Mouse (Mus musculus) lung, postnatal 0 days (tissue): ENCODE results near the gene Zfp64.

ENCODE experiments used
- CTCF ChIP-seq: IDR thresholded peaks from 2 replicates; pipeline ENCODE4 v1.5.1; 2016; ENCODE audit warnings: antibody characterized with exemption, mild to moderate bottlenecking
- EP300 ChIP-seq: IDR thresholded peaks from 2 replicates; pipeline ENCODE4 v1.6.1; 2016; ENCODE audit warnings: antibody characterized with exemption, mild to moderate bottlenecking, control low read depth

- TF ChIP-seq CTCF (no peak), EP300 (no peak)
Observed at GRCm38 (mm10) chr2:168892057-168892456, 63.3 kb downstream of the Zfp64 start.
